Mouse (Mus musculus): ENCODE data around the gene Rpl3.

DNA sequence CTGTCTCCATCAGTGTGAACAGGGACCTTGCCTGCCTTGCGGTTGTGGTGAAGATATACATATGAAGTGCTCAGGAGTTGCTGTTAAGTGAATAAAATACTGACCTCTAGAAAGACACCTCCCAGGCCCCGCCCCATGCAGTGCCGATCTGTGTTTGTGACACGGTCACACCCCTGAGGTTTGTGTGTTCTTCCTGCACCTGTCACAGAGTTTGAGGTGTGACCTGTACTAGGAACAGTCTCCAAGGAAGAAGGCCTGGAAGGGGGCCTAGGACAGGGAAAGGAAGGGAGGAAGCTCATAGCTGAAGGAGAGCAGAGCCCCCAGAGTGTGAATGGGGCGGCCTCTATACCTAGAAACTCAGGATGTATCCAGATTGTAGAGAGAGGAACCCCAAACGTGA, 10.8 kb upstream of the Rpl3 start:
- TF ChIP-seq GATA1 (IDR thresholded peaks at IDR 0.05; ENCODE audit: borderline replicate concordance, low read length) (no peak), FLI1 (IDR thresholded peaks at IDR 0.05; ENCODE audit: low read length) (no peak)

Measured in megakaryocyte, embryonic 14.5 days (primary cell).